Mouse (Mus musculus): ENCODE results near the gene Slc45a2. TPM values are rescaled to one million over a fixed set of nuclear protein-coding genes. Genes with fewer than 3 reads are reported as not detected.

Gene Slc45a2
- polyA plus RNA-seq, 1 experiment, result not detected

DNA sequence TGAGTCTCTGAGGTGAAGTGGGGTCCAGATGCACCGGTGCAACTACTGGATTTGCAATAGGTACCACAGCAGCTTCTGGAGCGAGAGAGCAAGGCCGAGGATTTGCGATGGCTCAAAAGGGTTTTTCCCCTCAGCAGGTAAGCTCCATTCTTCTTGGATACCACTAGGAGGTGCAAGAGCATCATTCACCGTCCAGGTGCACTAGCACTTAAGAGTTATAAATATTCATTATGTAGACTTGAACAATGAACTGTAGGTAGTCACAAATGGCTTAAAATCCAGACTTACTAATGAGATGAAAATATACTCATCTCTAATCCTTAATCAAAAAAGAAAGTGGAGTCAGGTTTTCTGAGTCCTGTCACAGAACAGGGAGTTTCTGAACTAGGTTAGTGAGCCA, 8.2 kb downstream of the Slc45a2 start:
- no peak overlapping the region for H3K4me2 ChIP-seq (ENCODE audit: low read depth)
- H3K79me2 ChIP-seq (ENCODE audit: control insufficient read depth, insufficient read depth), result no peaks in the 10 kb centered on the region
- H3K27me3 ChIP-seq (ENCODE audit: control insufficient read depth, insufficient read depth, insufficient read length), result peaks cover 25% of the 10 kb centered on the region
- H3ac ChIP-seq (ENCODE audit: control insufficient read depth, insufficient read length), result no peak overlapping the region
- H3K4me3 ChIP-seq, result no peak overlapping the region
- no peaks in the 10 kb centered on the region for H3K36me3 ChIP-seq (ENCODE audit: control insufficient read depth, insufficient read depth)
- no peak for TF ChIP-seq REST (IDR thresholded peaks at IDR 0.05; ENCODE audit: insufficient read depth, insufficient read length)
- TF ChIP-seq SRF (IDR thresholded peaks at IDR 0.05; ENCODE audit: control insufficient read depth, insufficient read length, low read depth), result no peak
- no peak for TF ChIP-seq MYOG (IDR thresholded peaks at IDR 0.05; ENCODE audit: control insufficient read depth in 1 of 3, insufficient read depth in 1 of 3, insufficient read length in 2 of 3, low read depth in 2 of 3)
- no peak for TF ChIP-seq MAX (IDR thresholded peaks at IDR 0.05; ENCODE audit: low read depth)
- no peak for TF ChIP-seq MYOD1 (IDR thresholded peaks at IDR 0.05; ENCODE audit: control insufficient read depth in 1 of 3, insufficient read length in 2 of 3, low read depth in 2 of 3)
- no peak for TF ChIP-seq E2F4 (IDR thresholded peaks at IDR 0.05; ENCODE audit: insufficient read depth)
- no peak for TF ChIP-seq TCF12 (IDR thresholded peaks at IDR 0.05; ENCODE audit: insufficient read depth, poor library complexity, severe bottlenecking)
- TF ChIP-seq POLR2A (IDR thresholded peaks at IDR 0.05; ENCODE audit: insufficient read length, low read depth), result no peak
- no peak for TF ChIP-seq USF1 (IDR thresholded peaks at IDR 0.05; ENCODE audit: low read depth)
- TF ChIP-seq TCF3 (IDR thresholded peaks at IDR 0.05; ENCODE audit: insufficient read length, low read depth), result no peak
- TF ChIP-seq CEBPB (IDR thresholded peaks at IDR 0.05; ENCODE audit: insufficient read depth, poor library complexity, severe bottlenecking), result no peak
- no peak for TF ChIP-seq POLR2AphosphoS2 (IDR thresholded peaks at IDR 0.05; ENCODE audit: insufficient read length, low read depth)

DNA sequence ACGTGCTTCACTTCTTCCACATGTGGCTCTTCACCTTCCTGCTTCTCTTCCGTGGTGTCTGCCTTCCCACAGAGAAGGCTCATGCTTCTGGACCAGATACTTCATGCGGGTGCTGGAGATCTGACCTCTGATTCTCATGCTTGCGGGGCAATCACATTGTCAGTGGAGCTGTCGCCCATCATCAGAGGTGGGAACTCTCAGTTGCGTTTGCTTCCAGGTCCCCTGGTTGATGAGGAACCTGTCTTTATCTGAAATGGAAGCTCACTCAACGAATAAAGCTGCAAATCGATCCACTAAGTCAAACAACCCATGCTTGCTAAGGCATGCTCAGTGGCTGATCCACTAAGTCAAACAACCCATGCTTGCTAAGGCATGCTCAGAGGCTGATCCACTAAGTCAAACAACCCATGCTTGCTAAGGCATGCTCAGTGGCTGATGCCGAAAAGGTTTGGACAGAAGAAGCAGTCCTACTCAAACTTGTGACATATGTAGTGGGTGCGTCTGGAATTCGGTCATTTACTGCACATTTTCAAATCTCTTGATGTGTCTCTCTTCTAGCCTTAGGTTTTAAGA, 10.5 kb downstream of the Slc45a2 start:
- no peak overlapping the region for H3ac ChIP-seq (ENCODE audit: control insufficient read depth, insufficient read length)
- H3K4me3 ChIP-seq, result no peak overlapping the region
- H3K36me3 ChIP-seq (ENCODE audit: control insufficient read depth, insufficient read depth), result no peaks in the 10 kb centered on the region
- H3K27me3 ChIP-seq (ENCODE audit: control insufficient read depth, insufficient read depth, insufficient read length), result peaks cover 29% of the 10 kb centered on the region
- no peaks in the 10 kb centered on the region for H3K79me2 ChIP-seq (ENCODE audit: control insufficient read depth, insufficient read depth)
- H3K4me2 ChIP-seq (ENCODE audit: low read depth), result no peak overlapping the region
- TF ChIP-seq TCF3 (IDR thresholded peaks at IDR 0.05; ENCODE audit: insufficient read length, low read depth) (no peak), MYOD1 (IDR thresholded peaks at IDR 0.05; ENCODE audit: control insufficient read depth in 1 of 3, insufficient read length in 2 of 3, low read depth in 2 of 3) (no peak), E2F4 (IDR thresholded peaks at IDR 0.05; ENCODE audit: insufficient read depth) (no peak), POLR2A (IDR thresholded peaks at IDR 0.05; ENCODE audit: insufficient read length, low read depth) (no peak), MAX (IDR thresholded peaks at IDR 0.05; ENCODE audit: low read depth) (no peak), TCF12 (IDR thresholded peaks at IDR 0.05; ENCODE audit: insufficient read depth, poor library complexity, severe bottlenecking) (no peak), CEBPB (IDR thresholded peaks at IDR 0.05; ENCODE audit: insufficient read depth, poor library complexity, severe bottlenecking) (no peak), POLR2AphosphoS2 (IDR thresholded peaks at IDR 0.05; ENCODE audit: insufficient read length, low read depth) (no peak), MYOG (IDR thresholded peaks at IDR 0.05; ENCODE audit: control insufficient read depth in 1 of 3, insufficient read depth in 1 of 3, insufficient read length in 2 of 3, low read depth in 2 of 3) (no peak), REST (IDR thresholded peaks at IDR 0.05; ENCODE audit: insufficient read depth, insufficient read length) (no peak), USF1 (IDR thresholded peaks at IDR 0.05; ENCODE audit: low read depth) (no peak), SRF (IDR thresholded peaks at IDR 0.05; ENCODE audit: control insufficient read depth, insufficient read length, low read depth) (no peak)

DNA sequence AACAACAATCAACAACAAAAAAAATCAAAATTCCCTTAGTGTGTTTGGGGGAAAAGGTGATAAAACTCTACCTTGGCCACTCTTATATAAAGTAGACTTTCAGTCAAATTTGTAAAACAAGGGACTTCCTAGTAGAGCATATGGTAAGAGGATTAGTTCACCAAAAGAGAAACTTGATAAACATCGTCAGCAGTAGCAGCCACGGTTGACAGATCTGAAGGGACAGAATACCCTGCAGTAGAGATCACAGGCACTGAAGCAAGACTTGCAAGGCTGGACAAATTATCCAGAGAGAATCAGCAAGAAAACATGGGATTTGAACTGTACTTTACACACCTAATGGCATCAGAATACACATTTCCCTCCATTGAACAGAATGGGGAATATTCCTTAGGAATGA, 14.4 kb downstream of the Slc45a2 start:
- Histone ChIP-seq H3K79me2 (ENCODE audit: control insufficient read depth, insufficient read depth) (no peaks in the 10 kb centered on the region), H3K4me3 (no peak overlapping the region), H3K36me3 (ENCODE audit: control insufficient read depth, insufficient read depth) (no peaks in the 10 kb centered on the region), H3K27me3 (ENCODE audit: control insufficient read depth, insufficient read depth, insufficient read length) (peaks cover 27% of the 10 kb centered on the region), H3ac (ENCODE audit: control insufficient read depth, insufficient read length) (no peak overlapping the region), H3K4me2 (ENCODE audit: low read depth) (no peak overlapping the region)
- TF ChIP-seq MAX (IDR thresholded peaks at IDR 0.05; ENCODE audit: low read depth), result no peak
- no peak for TF ChIP-seq CEBPB (IDR thresholded peaks at IDR 0.05; ENCODE audit: insufficient read depth, poor library complexity, severe bottlenecking)

DNA sequence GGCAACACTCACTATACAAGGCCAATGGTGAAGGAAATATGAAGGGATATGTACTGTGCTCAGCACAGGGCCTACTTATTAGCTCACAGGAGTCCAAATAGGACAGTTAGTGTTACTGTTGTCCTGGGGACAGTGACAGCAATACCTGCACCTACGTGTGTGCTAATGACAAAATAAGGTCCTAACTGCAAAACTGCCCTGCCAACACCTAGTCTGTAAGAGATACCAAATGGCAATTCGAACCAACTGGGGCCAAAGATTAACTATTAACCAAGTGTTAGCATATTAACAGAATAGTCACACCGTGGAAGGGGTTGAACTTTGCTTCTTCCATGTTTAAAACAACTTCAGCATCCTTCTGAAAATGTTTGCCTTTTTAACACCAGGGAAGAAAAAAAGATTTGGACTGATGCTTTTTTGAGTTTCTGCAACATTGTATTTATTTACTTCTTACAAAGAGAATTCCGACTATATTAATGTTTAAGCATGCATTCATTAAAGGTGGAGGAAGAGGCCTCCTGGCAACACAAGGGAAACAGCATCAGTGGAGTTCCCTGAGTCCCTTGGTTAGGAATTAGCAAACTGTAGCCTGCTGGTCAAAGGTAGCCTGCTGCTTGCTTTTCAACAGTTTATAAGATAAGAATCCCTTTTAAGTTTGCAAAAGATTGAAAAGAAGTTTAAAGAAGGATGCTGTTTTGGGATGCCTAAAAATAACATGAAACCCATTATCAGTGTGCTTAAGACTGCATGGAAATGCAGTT, 26.5 kb downstream of the Slc45a2 start:
- no peak overlapping the region for H3K4me2 ChIP-seq (ENCODE audit: low read depth)

More for the DNA sequence above, 26.5 kb downstream of the Slc45a2 start:
- no peak overlapping the region for H3ac ChIP-seq (ENCODE audit: control insufficient read depth, insufficient read length)
- H3K4me3 ChIP-seq, result no peak overlapping the region
- H3K27me3 ChIP-seq (ENCODE audit: control insufficient read depth, insufficient read depth, insufficient read length), result peaks cover 6% of the 10 kb centered on the region
- TF ChIP-seq REST (IDR thresholded peaks at IDR 0.05; ENCODE audit: insufficient read depth, insufficient read length) (no peak), TCF3 (IDR thresholded peaks at IDR 0.05; ENCODE audit: insufficient read length, low read depth) (no peak), MYOG (IDR thresholded peaks at IDR 0.05; ENCODE audit: control insufficient read depth in 1 of 3, insufficient read depth in 1 of 3, insufficient read length in 2 of 3, low read depth in 2 of 3) (no peak), SRF (IDR thresholded peaks at IDR 0.05; ENCODE audit: control insufficient read depth, insufficient read length, low read depth) (no peak), MYOD1 (IDR thresholded peaks at IDR 0.05; ENCODE audit: control insufficient read depth in 1 of 3, insufficient read length in 2 of 3, low read depth in 2 of 3) (no peak), POLR2A (IDR thresholded peaks at IDR 0.05; ENCODE audit: insufficient read length, low read depth) (no peak), TCF12 (IDR thresholded peaks at IDR 0.05; ENCODE audit: insufficient read depth, poor library complexity, severe bottlenecking) (no peak), POLR2AphosphoS2 (IDR thresholded peaks at IDR 0.05; ENCODE audit: insufficient read length, low read depth) (no peak), CEBPB (IDR thresholded peaks at IDR 0.05; ENCODE audit: insufficient read depth, poor library complexity, severe bottlenecking) (no peak), USF1 (IDR thresholded peaks at IDR 0.05; ENCODE audit: low read depth) (no peak), MAX (IDR thresholded peaks at IDR 0.05; ENCODE audit: low read depth) (no peak), E2F4 (IDR thresholded peaks at IDR 0.05; ENCODE audit: insufficient read depth) (no peak)
- H3K79me2 ChIP-seq (ENCODE audit: control insufficient read depth, insufficient read depth), result no peaks in the 10 kb centered on the region
- H3K36me3 ChIP-seq (ENCODE audit: control insufficient read depth, insufficient read depth), result no peaks in the 10 kb centered on the region

Measured in myocyte (in vitro differentiated cells).